Mouse (Mus musculus): ENCODE results near the gene Mmrn2. TPM values are rescaled to one million over a fixed set of nuclear protein-coding genes. Genes with fewer than 3 reads are reported as not detected.

The Mmrn2 gene
- polyA plus RNA-seq, 3 experiments from 2014 or later: 0.11 TPM; not detected in 2

Other genes with a start within 250 kb of the Mmrn2 start
- not detected for gene Npy4r, start 223.0 kb upstream of the Mmrn2 start, polyA plus RNA-seq (2017; shearing (Covaris generic))
- gene Gprin2, start 173.8 kb upstream of the Mmrn2 start, polyA plus RNA-seq (2017; shearing (Covaris generic)): under 1 TPM in 1 of 3 experiments, not detected in 2; 0.12 TPM
- gene Syt15, start 155.9 kb upstream of the Mmrn2 start, polyA plus RNA-seq (2017; shearing (Covaris generic)): under 1 TPM in 1 of 3 experiments, not detected in 2; 0.31 TPM
- gene Shld2, start 65.0 kb upstream of the Mmrn2 start, polyA plus RNA-seq (2017; shearing (Covaris generic)): 10 to 100 TPM in 1 of 3 experiments, 1 to 10 TPM in 2; 6.5 to 11.2 (median 9.5) TPM
- 10 to 100 TPM; 31.7 to 40.9 (median 36.1) TPM for gene Glud1, start 64.7 kb upstream of the Mmrn2 start, polyA plus RNA-seq (2017; shearing (Covaris generic))
- not detected for gene Fam25c, start 20.0 kb upstream of the Mmrn2 start, polyA plus RNA-seq (2017; shearing (Covaris generic))
- gene Sncg, start 676 bp upstream of the Mmrn2 start, polyA plus RNA-seq (2017; shearing (Covaris generic)): not detected
- gene Bmpr1a, start 127.9 kb downstream of the Mmrn2 start, polyA plus RNA-seq (2017; shearing (Covaris generic)): under 1 TPM; 0.36 to 0.40 (median 0.40) TPM
- gene 9230112D13Rik, start 147.3 kb downstream of the Mmrn2 start, polyA plus RNA-seq (2017; shearing (Covaris generic)): not detected
- gene Ldb3, start 213.2 kb downstream of the Mmrn2 start, polyA plus RNA-seq (2017; shearing (Covaris generic)): not detected
- not detected for gene Opn4, start 224.7 kb downstream of the Mmrn2 start, polyA plus RNA-seq (2017; shearing (Covaris generic))